Mouse (Mus musculus) brain, adult 2 months (tissue): ENCODE data around the gene Ly6g6e.
A peak's percentile ranks its signal among the peaks of the same experiment; 100 is the strongest.
"Not testable (repeated sequence)": the region's sequence is repeated elsewhere in the genome, so short reads cannot be mapped to it uniquely, and the experiment has no call there.

ENCODE experiments used
- DNase-seq: peaks from one replicate; pipeline ENCODE4 v3.0.0; 2011; ENCODE audit warnings: low read depth, low spot score

Ly6g6e gene

GRCm38 (mm10) chr17:35076507-35077176, at the start of gene Ly6g6e:
Gene Ly6g6e, plus strand, starts transcription at chr17:35076902.
- DNase-seq = no peak

DNA sequence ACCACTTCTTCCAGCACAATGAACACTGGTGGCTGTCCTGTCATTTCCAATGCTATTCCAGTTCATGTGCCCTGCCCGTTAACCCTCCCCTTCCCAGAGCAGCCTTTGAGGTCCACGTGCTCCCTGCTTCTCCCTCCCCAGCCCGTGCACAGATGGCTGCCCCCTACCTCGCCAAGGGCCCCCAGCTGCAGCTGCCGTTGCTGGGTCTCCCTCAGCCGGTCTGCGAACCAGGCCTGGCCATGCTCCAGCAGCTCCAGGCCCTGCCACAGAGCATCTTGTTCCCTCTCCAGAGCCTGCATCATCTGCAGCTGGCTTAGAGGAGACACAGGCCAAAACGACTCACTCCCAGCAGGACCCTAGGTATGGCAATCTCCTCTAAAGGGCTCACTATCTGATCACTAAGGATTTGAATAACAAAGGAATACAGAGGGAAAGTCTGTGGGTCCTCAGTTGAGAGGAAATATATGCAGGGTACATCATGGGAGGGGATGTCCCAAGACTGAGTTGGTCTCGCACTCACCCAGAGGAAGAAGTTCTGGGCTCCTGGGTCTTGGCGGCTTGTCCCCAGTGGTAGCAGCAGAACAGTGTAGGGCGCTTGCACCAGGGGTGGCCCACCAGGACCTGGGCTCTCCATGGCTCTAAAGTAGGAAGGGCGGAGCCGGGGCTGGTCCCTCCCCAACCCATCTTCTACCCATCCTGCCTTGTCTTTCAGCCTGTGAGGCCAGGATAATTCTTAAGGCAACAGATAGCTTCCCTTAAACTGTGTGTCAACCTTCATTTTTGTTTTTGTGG, 49.2 kb upstream of the Ly6g6e start, which contains the start of gene Sapcd1:
Sapcd1 (minus strand) TSS at position 740 of the 792 bp plus-strand sequence.
- peak; percentile 74 for DNase-seq

- no peak for DNase-seq
Observed at GRCm38 (mm10) chr17:35028315-35028714, 48.4 kb upstream of the Ly6g6e start.

DNA sequence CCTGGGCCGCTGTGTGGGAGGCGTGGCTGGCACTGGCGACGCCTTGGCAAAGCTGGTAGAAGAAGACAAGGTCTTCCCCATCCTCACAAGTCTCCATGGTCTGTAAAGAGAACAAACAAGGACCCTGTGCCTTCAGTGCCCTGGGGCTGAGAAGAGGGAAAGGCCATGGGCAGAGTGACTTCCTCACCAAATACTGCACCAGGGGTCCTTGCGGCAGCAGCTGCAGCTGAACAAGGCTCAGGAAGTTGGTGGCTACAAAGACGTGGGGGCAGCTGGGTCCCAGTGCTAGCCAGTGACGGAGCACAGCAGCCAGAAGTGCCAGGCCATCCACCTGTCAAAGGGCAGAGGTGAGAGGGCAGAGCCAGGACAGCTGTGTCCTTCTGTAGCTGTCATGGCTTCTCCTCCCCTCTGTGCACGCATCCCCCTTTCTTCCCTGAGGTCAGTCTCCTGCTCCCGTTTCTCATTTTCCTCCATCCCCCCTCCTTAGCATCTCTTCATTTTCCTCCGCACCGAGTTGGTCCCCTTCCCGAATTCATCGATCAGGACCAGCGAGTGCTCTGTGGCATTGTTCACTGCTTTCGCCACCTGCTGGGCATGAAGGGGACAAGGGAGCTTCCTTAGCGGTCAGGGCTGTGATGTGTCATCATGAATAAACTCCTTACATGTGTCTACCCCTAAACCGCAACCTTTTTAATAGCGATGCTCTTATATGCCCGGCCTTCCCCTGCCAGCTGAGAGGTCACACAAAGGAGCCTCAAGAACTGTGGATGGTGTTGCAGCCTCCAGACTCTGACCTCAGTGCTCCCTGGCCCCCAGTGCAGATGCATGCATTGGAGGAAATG, 46.8 kb upstream of the Ly6g6e start:
- DNase-seq = peak; percentile 40

DNA sequence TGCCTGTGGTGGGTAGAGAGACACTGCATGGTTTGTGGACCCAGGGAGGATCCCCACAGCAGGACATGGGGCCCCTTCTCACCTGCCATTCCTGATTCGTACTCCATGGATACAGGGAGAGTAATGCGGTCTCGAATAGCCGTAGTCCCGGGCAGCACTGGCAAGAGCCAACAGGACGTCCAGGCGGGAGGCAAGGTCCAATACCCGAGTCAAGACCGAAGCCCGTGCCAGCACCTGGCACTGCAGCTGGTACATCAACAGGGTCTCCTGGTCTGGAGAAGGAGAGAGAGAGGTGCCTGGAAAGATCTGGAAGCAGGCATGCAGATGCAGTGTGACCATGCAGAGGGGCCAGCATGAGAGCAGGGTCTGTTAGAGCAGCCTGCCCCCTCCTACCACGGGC, 45.4 kb upstream of the Ly6g6e start:
- DNase-seq = no peak

DNA sequence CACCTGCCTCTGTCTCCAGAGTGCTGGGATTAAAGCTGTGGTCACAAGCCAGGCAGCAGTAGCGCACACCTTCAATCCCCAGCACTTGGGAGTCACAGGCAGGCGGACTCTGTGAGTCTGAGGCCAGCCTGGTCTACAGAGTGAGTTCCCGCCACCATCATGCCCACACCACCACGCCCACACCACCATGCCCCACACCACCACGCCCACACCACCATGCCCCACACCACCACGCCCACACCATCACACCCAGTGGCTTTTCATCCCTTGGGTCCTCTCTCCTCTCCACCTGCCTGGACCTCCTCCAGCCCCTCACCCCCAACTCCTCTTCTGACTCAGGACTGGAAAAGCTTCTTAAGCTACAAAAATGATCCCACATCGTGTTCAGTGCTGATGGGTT, 44.8 kb upstream of the Ly6g6e start:
- DNase-seq = no peak

- DNase-seq = no peak
Observed at GRCm38 (mm10) chr17:35032323-35032870, 44.3 kb upstream of the Ly6g6e start.

- not testable (repeated sequence) for DNase-seq
Observed at GRCm38 (mm10) chr17:35033703-35034102, 43.0 kb upstream of the Ly6g6e start.

GRCm38 (mm10) chr17:35034896-35035295, 41.8 kb upstream of the Ly6g6e start:
- DNase-seq = no peak

- peak; percentile 82 for DNase-seq
Observed at GRCm38 (mm10) chr17:35039121-35039873, 37.4 kb upstream of the Ly6g6e start.

DNA sequence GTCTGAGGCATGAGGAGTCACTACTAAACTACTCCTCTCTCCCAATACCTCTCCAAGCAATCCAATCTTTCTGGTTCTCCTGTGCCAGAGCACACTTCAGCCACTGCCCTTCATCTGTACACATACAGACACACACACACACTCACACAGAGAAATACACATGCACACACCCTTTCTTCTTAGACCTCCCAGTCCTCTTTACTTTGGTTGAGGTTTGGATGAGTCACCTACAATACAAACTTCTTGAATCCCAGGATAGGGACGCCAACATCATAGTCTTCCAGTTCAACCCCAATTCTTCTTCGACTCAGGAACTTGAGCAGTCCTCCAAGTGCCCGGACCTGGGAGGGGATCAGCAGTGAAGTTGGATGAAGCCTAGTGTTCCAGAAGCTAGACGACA, 32.9 kb upstream of the Ly6g6e start:
- no peak for DNase-seq

GRCm38 (mm10) chr17:35044904-35045806, 31.5 kb upstream of the Ly6g6e start:
- DNase-seq = no peak

DNA sequence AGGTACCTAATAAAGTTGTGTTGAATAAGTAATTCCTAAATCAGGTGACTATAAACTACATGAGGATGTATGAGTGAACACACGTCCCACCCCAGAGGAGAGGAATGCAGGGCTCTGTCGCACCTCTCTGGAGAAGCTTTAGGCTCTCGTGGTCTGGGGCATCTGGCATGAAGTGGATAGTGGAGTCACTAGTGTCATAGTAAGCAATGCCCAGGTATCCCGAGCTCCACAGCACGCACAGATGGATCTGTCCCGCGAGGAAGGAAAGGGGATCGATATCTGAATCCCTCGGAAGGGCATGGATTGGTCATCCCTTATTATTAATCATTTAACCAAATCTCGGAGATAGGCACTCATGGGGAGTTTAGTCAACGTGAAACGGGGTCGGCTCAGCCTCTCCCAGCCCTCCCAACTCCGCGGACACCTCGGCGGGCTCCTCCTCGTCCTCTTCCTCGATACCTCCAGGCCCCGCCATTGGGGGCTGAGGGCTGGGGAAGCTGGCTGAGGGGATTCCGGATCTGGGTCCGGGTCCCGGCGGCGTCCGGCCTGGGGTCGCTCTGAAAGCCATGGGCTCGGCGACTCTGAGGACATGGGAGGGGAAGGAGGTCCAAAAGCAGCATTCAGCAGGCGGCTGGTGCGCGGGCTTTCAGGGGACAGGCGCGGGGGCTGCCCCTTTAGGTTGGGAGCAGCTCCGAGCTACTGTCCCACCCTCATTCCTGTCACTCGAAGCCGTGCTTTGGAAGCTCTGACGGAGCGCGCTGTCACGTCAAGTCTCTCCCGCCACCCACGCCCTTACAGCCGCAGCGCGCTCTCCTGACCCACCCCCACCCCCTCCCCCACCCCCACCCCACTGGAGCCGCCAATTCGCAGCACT, 30.7 kb upstream of the Ly6g6e start:
- DNase-seq = no peak

DNA sequence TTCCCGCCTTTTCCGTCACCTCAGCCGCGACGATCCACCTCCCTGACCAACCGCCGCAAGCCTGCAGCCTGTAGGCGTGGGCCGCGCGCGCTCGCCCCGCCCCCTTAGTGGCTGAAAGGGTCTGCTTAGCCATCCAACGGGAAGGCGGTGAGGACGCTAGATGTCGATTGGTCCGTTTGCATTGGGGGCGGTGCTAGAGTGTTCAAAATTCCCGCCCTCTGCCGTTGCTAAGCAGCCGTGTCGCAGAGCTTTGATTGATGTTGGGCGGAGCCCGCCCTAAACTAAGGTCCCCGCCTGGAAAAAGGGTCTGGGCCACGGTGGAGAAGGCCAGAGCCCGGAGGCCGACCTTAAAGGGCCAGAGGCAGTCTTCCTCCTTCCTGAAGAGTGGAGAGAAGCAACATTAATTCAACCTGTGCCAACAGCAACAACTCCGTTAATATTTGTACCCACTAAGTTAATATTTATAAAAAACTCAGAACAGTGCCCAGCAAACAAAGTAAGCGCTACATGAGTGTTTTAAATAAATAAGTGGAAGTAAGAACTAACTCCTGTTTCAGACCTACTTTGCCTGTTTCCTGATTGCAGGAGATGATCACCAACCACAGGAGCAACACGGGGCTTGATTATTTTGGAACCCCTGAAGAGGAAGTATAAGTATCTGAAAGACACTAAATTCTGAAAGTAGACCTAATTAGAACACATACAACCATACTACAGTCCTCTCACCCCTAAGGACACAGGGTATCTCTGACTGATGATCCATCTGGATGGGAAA, 29.8 kb upstream of the Ly6g6e start, which contains the start of gene Msh5:
Msh5 (minus strand) TSS at position 65 of the 775 bp plus-strand sequence.
- peak; percentile 98 for DNase-seq

- DNase-seq = no peak
Observed at GRCm38 (mm10) chr17:35047688-35048087, 29.0 kb upstream of the Ly6g6e start.

GRCm38 (mm10) chr17:35048149-35048931, 28.4 kb upstream of the Ly6g6e start:
- DNase-seq = no peak

DNA sequence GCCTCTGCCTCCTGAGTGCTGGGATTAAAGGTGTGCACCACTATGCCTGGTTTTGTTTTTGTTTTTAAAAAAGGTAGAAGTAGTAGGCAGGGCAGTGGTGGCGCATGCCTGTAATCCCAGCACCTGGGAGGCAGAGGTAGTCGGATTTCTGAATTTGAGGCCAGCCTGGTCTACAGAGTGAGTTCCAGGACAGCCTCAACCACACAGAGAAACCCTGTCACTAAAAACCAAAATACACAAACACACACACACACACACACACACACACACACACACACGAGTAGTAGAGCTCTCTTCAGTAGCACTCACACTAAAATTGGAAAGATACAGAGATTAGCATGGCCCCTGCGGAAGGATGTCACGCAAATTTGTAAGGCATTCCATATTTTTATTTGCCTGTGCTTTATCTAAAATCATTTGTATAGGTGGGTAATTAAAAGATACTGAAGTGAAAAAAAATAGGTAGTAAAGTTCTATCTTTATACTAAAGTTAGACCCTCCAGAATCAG, 27.7 kb upstream of the Ly6g6e start:
- DNase-seq = no peak
